Mouse (Mus musculus) forebrain, embryonic 15.5 days (tissue): ENCODE data around the gene Coq10b. TPM values are rescaled to one million over a fixed set of nuclear protein-coding genes. Genes with fewer than 3 reads are reported as not detected.
"Not testable (repeated sequence)": the region's sequence is repeated elsewhere in the genome, so short reads cannot be mapped to it uniquely, and the experiment has no call there.

Source experiments
- ATAC-seq: fragments of 200-750 bp; cut with Nextera tagmentation; replicated peaks from 2 replicates; pipeline ENCODE4 v1.8.0; 2017; ENCODE audit warnings: mild to moderate bottlenecking, moderate TSS enrichment, moderate library complexity
- H3K27ac ChIP-seq: fragments of 300-500 bp; sonication (generic); replicated peaks from 2 replicates; pipeline ENCODE4 v1.5.1; 2015; ENCODE audit warnings: mild to moderate bottlenecking, inconsistent platforms
- H3K27me3 ChIP-seq: fragments of 300-500 bp; sonication (generic); 2 replicates; pipeline ENCODE4 v1.6.1; 2015; ENCODE audit warnings: inconsistent platforms
- H3K36me3 ChIP-seq: fragments of 300-500 bp; sonication (generic); 2 replicates; pipeline ENCODE4 v1.6.1; 2015; ENCODE audit warnings: mild to moderate bottlenecking, inconsistent platforms
- H3K4me1 ChIP-seq: fragments of 300-500 bp; sonication (generic); 2 replicates; pipeline ENCODE4 v1.6.1; 2015; ENCODE audit warnings: inconsistent platforms
- H3K4me2 ChIP-seq: fragments of 300-500 bp; sonication (generic); replicated peaks from 2 replicates; pipeline ENCODE4 v1.6.1; 2015; ENCODE audit warnings: mild to moderate bottlenecking, inconsistent platforms
- H3K4me3 ChIP-seq: fragments of 300-500 bp; sonication (generic); 2 replicates; pipeline ENCODE4 v1.5.1; 2015; ENCODE audit warnings: mild to moderate bottlenecking, inconsistent platforms
- H3K9ac ChIP-seq: fragments of 300-500 bp; sonication (generic); replicated peaks from 2 replicates; pipeline ENCODE4 v1.6.1; 2015; ENCODE audit warnings: mild to moderate bottlenecking, inconsistent platforms
- H3K9me3 ChIP-seq: fragments of 300-500 bp; sonication (generic); 2 replicates; pipeline ENCODE4 v1.6.1; 2016; ENCODE audit warnings: inconsistent platforms
- WGBS: fragments of 180-500 bp; shearing (Covaris S2); methylation state at CpG from one replicate; pipeline ENCODE4 v1.1.7; 2015; ENCODE audit warnings: mixed read lengths; 5-methylcytosine and 5-hydroxymethylcytosine counted together
- polyA plus RNA-seq: library from polyadenylated mRNA; unstranded; fragments of >200 nt; fragmentation: Nextera tagmentation; extraction: Ambion mirVana; gene quantifications from 2 replicates; pipeline ENCODE4 v1.2.1, GENCODE M21; 2015

Coq10b gene
- polyA plus RNA-seq, 1 experiment from 2014 or later: 36.6 TPM

GRCm38 (mm10) chr1:55039944-55040343 is 12.6 kb upstream of the Coq10b start:
- H3K27ac ChIP-seq: no peak overlapping the region
- H3K9me3 ChIP-seq: peaks cover 7% of the 10 kb centered on the region; the same call in 1 of the 2 replicates
- 88% methylated on average over 1 of the region's 1 CpGs for WGBS
- H3K4me1 ChIP-seq: no peaks in the 10 kb centered on the region
- no peaks in the 10 kb centered on the region for H3K27me3 ChIP-seq
- no peaks in the 10 kb centered on the region for H3K36me3 ChIP-seq
- ATAC-seq: no peak
- no peak overlapping the region for H3K4me2 ChIP-seq
- no peak overlapping the region for H3K4me3 ChIP-seq
- no peak overlapping the region for H3K9ac ChIP-seq

GRCm38 (mm10) chr1:55041691-55042090 is 10.9 kb upstream of the Coq10b start:
- WGBS: 89% methylated on average over 4 of the region's 4 CpGs
- no peak overlapping the region for H3K4me3 ChIP-seq

DNA sequence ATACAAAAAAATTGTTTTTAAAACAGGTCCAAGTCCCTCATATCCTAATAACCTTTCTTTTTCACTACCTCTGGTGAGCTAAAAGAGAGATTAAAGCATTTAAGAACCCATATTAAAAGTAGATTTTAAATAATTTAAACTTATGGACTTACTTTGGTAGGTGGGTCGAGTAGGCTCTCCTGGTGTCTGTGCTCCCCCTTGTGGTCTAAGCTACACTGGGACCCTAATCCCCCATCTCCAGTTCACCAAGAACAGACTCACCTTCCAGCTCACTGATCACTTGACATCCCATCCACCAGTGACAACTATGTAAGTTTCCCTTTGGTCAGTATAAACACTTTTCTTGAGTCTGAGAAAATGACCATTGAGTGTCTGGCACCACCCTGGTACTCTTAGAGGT is 10.3 kb upstream of the Coq10b start:
- Histone ChIP-seq H3K4me2 (no peak overlapping the region), H3K9me3 (peaks cover 7% of the 10 kb centered on the region; the same call in 1 of the 2 replicates), H3K4me3 (no peak overlapping the region), H3K27ac (no peak overlapping the region), H3K4me1 (no peaks in the 10 kb centered on the region), H3K9ac (no peak overlapping the region), H3K36me3 (no peaks in the 10 kb centered on the region), H3K27me3 (no peaks in the 10 kb centered on the region)
- WGBS: 74% methylated on average over 1 of the region's 1 CpGs
- no peak for ATAC-seq

More at GRCm38 (mm10) chr1:55041691-55042090, 10.9 kb upstream of the Coq10b start:
- ATAC-seq: no peak
- Histone ChIP-seq H3K9ac (no peak overlapping the region), H3K4me1 (no peaks in the 10 kb centered on the region), H3K36me3 (no peaks in the 10 kb centered on the region), H3K27me3 (no peaks in the 10 kb centered on the region), H3K4me2 (no peak overlapping the region), H3K9me3 (peaks cover 7% of the 10 kb centered on the region; the same call in 1 of the 2 replicates), H3K27ac (no peak overlapping the region)

DNA sequence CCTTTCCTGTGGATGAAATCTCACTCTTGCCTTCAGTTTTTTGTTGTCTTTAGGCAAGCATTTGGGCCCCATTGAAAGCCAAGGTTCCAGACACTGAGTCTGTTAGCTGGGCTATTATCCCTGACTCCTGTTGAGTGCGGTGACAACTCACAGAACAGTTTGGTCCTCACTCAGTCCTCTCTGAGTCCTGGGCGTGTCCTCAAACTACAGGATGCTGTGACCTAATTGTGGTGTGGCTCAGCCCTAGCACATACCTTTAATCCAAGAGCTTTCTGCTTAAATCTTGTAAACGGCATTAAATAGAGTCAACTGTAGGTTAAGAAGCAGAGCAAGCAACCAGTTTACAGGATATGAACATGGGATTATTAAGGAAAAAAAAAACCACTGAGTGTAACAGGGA is 9.4 kb upstream of the Coq10b start:
- H3K9ac ChIP-seq: no peak overlapping the region
- no peaks in the 10 kb centered on the region for H3K36me3 ChIP-seq
- WGBS: 82% methylated on average over 3 of the region's 3 CpGs
- H3K4me3 ChIP-seq: no peak overlapping the region
- no peak overlapping the region for H3K27ac ChIP-seq
- H3K27me3 ChIP-seq: no peaks in the 10 kb centered on the region
- no peaks in the 10 kb centered on the region for H3K4me1 ChIP-seq
- H3K9me3 ChIP-seq: peaks cover 7% of the 10 kb centered on the region; the same call in 1 of the 2 replicates
- no peak for ATAC-seq
- no peak overlapping the region for H3K4me2 ChIP-seq

GRCm38 (mm10) chr1:55048841-55049587 is 3.6 kb upstream of the Coq10b start:
- H3K36me3 ChIP-seq: no peaks in the 10 kb centered on the region
- H3K27ac ChIP-seq: no peak overlapping the region
- no peak overlapping the region for H3K4me3 ChIP-seq
- H3K27me3 ChIP-seq: peaks cover 4% of the 10 kb centered on the region; the same call in 1 of the 2 replicates
- no peaks in the 10 kb centered on the region for H3K9me3 ChIP-seq
- ATAC-seq: no peak
- H3K4me2 ChIP-seq: no peak overlapping the region
- H3K4me1 ChIP-seq: peaks cover 13% of the 10 kb centered on the region
- 72% methylated on average over 4 of the region's 4 CpGs for WGBS
- no peak overlapping the region for H3K9ac ChIP-seq

DNA sequence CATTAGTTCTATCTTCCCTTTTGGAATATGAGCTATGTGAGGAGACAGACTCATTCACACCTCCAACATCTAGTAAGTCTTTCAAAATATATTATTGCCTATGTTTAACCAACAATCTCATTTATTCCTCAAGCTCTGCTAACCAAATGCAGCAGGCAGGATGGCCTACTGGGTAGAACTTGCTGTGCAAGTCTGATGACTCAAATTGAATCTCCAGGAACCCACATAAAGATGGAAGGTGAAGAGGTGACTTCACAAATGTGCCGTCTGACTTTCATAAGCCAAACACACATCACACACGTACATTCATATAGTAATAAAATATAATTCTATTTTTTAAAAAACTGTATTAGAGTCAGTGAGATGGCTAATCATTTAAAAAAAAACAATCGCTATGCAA is 899 bp upstream of the Coq10b start:
- no peaks in the 10 kb centered on the region for H3K9me3 ChIP-seq
- peaks cover 4% of the 10 kb centered on the region; the same call in 1 of the 2 replicates for H3K27me3 ChIP-seq
- H3K4me1 ChIP-seq: peaks cover 15% of the 10 kb centered on the region
- no peak overlapping the region for H3K27ac ChIP-seq
- no peak for ATAC-seq
- H3K9ac ChIP-seq: peak overlapping the region; percentile 62
- H3K36me3 ChIP-seq: no peaks in the 10 kb centered on the region
- H3K4me3 ChIP-seq: peak overlapping the region; percentile 79; the same call in 1 of the 2 replicates
- H3K4me2 ChIP-seq: peak overlapping the region; percentile 72
- 70% methylated on average over 3 of the region's 3 CpGs for WGBS

- Histone ChIP-seq H3K36me3 (no peaks in the 10 kb centered on the region; the same call in 1 of the 2 replicates), H3K9me3 (no peaks in the 10 kb centered on the region), H3K9ac (peak overlapping the region; percentile 64), H3K4me1 (peaks cover 15% of the 10 kb centered on the region), H3K4me2 (peak overlapping the region; percentile 73), H3K27ac (peak overlapping the region; percentile 58), H3K4me3 (peak overlapping the region; percentile 79), H3K27me3 (peaks cover 4% of the 10 kb centered on the region; the same call in 1 of the 2 replicates)
- ATAC-seq: no peak
- under 1% methylated on average over 42 of the region's 42 CpGs for WGBS
Measured at GRCm38 (mm10) chr1:55053005-55053404, 435 bp downstream of the Coq10b start.

DNA sequence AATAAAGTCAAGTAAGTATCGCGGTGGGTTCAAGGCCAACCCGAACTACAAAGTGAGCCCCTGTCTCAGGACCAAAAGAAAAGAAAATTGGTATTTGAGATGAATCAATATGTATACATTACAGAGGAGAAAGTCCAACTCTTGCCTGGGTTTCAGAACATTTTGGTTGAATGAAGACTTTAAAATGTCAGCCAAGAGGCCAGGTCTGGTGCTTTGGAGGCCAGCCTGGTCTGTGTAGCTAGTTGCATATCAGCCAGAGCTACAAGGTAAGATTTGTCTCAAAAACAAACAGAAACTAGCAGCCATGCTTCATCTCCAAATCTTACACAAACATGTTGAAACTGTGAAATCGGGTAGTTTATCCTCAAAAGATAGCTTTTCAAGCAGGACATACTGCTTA is 1.0 kb downstream of the Coq10b start:
- 76% methylated on average over 4 of the region's 4 CpGs for WGBS
- H3K27ac ChIP-seq: no peak overlapping the region
- no peaks in the 10 kb centered on the region for H3K9me3 ChIP-seq
- H3K4me2 ChIP-seq: peak overlapping the region; percentile 73
- H3K4me3 ChIP-seq: peak overlapping the region; percentile 79
- peaks cover 15% of the 10 kb centered on the region for H3K4me1 ChIP-seq
- H3K27me3 ChIP-seq: peaks cover 4% of the 10 kb centered on the region; the same call in 1 of the 2 replicates
- ATAC-seq: no peak
- no peaks in the 10 kb centered on the region; the same call in 1 of the 2 replicates for H3K36me3 ChIP-seq
- peak overlapping the region; percentile 64; the same call in 1 of the 2 replicates for H3K9ac ChIP-seq

- Histone ChIP-seq H3K36me3 (no peaks in the 10 kb centered on the region; the same call in 1 of the 2 replicates), H3K4me1 (peaks cover 15% of the 10 kb centered on the region), H3K27ac (no peak overlapping the region), H3K4me2 (no peak overlapping the region), H3K9ac (no peak overlapping the region), H3K9me3 (no peaks in the 10 kb centered on the region), H3K27me3 (no peaks in the 10 kb centered on the region), H3K4me3 (no peak overlapping the region)
- WGBS: 88% methylated on average over 5 of the region's 5 CpGs
- no peak for ATAC-seq
Measured at GRCm38 (mm10) chr1:55055322-55056115, 2.9 kb downstream of the Coq10b start.

DNA sequence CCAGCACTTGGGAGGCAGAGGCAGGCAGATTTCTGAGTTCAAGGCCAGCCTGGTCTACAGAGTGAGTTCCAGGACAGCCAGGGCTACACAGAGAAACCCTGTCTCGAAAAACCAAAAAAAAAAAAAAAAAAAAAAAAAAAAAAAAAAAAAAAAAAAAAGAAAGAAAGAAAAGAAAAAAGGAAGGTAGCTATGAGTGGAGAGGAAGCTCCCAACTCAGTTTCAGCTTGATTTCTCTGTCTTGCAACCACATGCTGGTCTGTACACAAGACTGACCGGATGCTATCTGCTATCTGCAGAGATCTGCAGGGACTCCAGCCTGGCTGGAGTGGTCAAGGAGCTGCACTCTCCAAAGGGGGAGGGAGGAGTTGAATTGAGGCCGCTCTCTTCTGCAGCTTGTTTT is 5.8 kb downstream of the Coq10b start:
- 92% methylated on average over 2 of the region's 3 CpGs for WGBS
- H3K36me3 ChIP-seq, H3K4me3 ChIP-seq, ATAC-seq, H3K4me1 ChIP-seq, H3K27ac ChIP-seq, H3K9ac ChIP-seq, H3K4me2 ChIP-seq, H3K27me3 ChIP-seq, H3K9me3 ChIP-seq: not testable (repeated sequence)

- no peak for ATAC-seq
- H3K36me3 ChIP-seq: peaks cover 21% of the 10 kb centered on the region
- H3K27ac ChIP-seq: no peak overlapping the region
- no peaks in the 10 kb centered on the region for H3K9me3 ChIP-seq
- H3K4me1 ChIP-seq: no peaks in the 10 kb centered on the region
- no peak overlapping the region for H3K4me3 ChIP-seq
- no peaks in the 10 kb centered on the region for H3K27me3 ChIP-seq
- 92% methylated on average over 5 of the region's 5 CpGs for WGBS
- no peak overlapping the region for H3K4me2 ChIP-seq
- H3K9ac ChIP-seq: no peak overlapping the region
Measured at GRCm38 (mm10) chr1:55061099-55061498, 8.5 kb downstream of the Coq10b start.

- H3K9ac ChIP-seq: no peak overlapping the region
- no peaks in the 10 kb centered on the region for H3K9me3 ChIP-seq
- no peak overlapping the region for H3K4me3 ChIP-seq
- no peak for ATAC-seq
- no peak overlapping the region for H3K4me2 ChIP-seq
- peaks cover 28% of the 10 kb centered on the region for H3K36me3 ChIP-seq
- no peak overlapping the region for H3K27ac ChIP-seq
- no peaks in the 10 kb centered on the region for H3K27me3 ChIP-seq
- WGBS: 91% methylated on average over 4 of the region's 4 CpGs
- no peaks in the 10 kb centered on the region for H3K4me1 ChIP-seq
Measured at GRCm38 (mm10) chr1:55061772-55062171, 9.2 kb downstream of the Coq10b start.
